Mouse (Mus musculus): ENCODE measurements around the gene Eefsec. TPM values are rescaled to one million over a fixed set of nuclear protein-coding genes. Genes with fewer than 3 reads are reported as not detected.

The Eefsec gene
- polyA plus RNA-seq, 1 experiment from 2014 or later: 41.8 TPM

DNA sequence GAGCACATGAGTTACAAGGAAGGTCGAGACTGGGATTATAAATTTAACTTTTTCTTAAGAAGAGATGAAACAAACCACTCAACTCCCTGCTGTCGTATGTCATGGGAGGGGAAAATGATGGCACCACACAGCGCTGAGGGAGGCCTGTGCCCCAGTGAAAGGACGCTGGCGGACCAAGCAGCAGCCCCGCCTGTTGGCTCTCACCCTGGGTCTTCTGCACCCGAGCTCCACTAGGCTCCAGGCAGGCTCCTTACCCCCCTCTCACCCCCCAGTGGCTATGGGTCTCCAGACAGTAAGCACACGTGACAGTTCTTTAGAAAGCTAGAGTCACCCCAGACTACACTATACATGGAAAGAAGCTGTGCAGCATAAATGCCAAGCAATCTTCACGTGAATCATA is 132.4 kb downstream of the Eefsec start:
- DNase-seq (ENCODE audit: low spot score): no peak
- Histone ChIP-seq H3K4me1 (peaks cover 3% of the 10 kb centered on the region), H3K36me3 (no peaks in the 10 kb centered on the region), H3K4me3 (no peak overlapping the region), H3K27me3 (ENCODE audit: low read depth, poor library complexity, severe bottlenecking) (no peaks in the 10 kb centered on the region), H3K27ac (replicated peaks) (no peak overlapping the region), H3K9me3 (replicated peaks) (no peaks in the 10 kb centered on the region)
- 80% methylated on average over 9 of the region's 9 CpGs for WGBS

DNA sequence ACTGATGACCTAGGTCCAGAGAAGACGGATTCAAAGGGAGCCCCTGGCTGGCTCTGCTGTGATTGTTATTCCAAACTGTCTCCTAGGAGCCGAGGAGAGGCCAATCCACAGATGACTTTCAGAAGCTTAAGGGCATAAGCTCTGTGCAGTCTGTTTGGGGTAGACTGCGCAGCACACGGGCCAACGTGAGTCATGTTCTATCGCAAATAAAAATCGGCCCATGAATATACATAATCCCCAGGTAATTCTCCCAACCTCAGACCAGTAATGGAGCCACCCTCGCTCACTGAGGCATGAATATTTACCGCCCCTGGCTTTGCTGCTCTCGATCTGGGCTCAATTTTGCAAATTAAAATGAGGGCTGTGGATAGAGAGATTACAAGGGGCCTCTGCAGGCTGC is 134.7 kb downstream of the Eefsec start:
- WGBS: 84% methylated on average over 10 of the region's 10 CpGs
- no peak for DNase-seq (ENCODE audit: low spot score)
- H3K36me3 ChIP-seq: no peaks in the 10 kb centered on the region; the same call in 1 of the 2 replicates
- no peak overlapping the region for H3K4me3 ChIP-seq
- no peak overlapping the region for H3K27ac ChIP-seq (replicated peaks)
- H3K4me1 ChIP-seq: peaks cover 3% of the 10 kb centered on the region
- no peaks in the 10 kb centered on the region for H3K9me3 ChIP-seq (replicated peaks)
- H3K27me3 ChIP-seq (ENCODE audit: low read depth, poor library complexity, severe bottlenecking): no peaks in the 10 kb centered on the region

DNA sequence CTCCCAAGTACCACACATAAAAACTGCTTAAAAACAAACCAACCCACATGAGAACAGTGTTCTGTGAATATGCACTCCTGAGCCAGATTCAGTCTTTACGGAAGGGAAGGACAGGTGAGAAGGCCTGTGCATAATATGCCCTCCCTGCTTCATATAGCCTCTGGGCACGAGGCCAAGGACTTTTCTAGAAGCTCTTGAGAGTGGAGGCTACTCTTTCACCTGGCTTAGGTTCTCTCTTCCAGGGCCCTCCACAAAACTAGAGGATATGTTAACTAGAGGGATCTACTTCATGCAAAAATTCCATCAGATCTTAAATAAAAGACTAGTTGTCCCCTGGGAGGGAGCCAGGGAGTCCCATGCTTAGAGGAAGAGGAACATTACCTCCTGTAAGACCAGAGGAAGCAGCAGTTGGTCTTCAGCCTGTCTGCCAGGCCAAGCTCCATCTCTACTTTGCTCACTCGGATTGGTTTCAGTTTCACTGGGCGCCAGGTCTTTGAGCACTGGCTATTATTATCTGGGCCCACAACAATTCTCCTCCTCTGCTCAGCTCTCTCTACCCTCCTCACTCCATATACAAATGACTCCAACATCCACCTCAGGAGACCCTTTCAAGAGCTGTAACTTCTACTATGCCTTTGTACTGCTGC is 140.1 kb downstream of the Eefsec start:
- Histone ChIP-seq H3K27me3 (ENCODE audit: low read depth, poor library complexity, severe bottlenecking) (no peaks in the 10 kb centered on the region), H3K36me3 (no peaks in the 10 kb centered on the region; the same call in 1 of the 2 replicates), H3K27ac (replicated peaks) (no peak overlapping the region), H3K4me3 (no peak overlapping the region), H3K4me1 (no peaks in the 10 kb centered on the region), H3K9me3 (replicated peaks) (no peaks in the 10 kb centered on the region)
- no peak for DNase-seq (ENCODE audit: low spot score)
- 82% methylated on average over 4 of the region's 4 CpGs for WGBS

DNA sequence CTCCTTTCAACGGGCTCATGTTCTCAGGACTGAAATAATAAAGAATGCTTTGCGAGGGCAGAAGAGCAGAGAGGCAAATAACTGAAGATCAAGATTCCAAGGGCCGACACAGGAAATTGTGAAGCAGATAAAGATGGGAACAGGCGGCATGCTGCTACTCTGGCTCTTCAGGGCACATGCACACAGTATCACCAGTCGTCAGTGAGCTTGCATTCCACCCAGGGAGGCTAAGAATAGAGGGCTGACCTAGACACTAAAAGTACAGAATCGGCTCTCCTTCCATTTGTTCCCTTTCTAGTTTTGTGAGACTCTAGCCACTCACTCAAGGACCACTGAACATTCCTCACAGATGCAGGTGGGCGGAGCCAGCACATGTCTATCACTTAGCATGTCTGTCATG is 145.1 kb downstream of the Eefsec start:
- Histone ChIP-seq H3K9me3 (replicated peaks) (no peaks in the 10 kb centered on the region), H3K27me3 (ENCODE audit: low read depth, poor library complexity, severe bottlenecking) (no peaks in the 10 kb centered on the region; the same call in 1 of the 2 replicates), H3K27ac (replicated peaks) (no peak overlapping the region), H3K36me3 (peaks cover 15% of the 10 kb centered on the region), H3K4me3 (no peak overlapping the region), H3K4me1 (peaks cover 13% of the 10 kb centered on the region)
- 69% methylated on average over 7 of the region's 7 CpGs for WGBS
- DNase-seq (ENCODE audit: low spot score): no peak

DNA sequence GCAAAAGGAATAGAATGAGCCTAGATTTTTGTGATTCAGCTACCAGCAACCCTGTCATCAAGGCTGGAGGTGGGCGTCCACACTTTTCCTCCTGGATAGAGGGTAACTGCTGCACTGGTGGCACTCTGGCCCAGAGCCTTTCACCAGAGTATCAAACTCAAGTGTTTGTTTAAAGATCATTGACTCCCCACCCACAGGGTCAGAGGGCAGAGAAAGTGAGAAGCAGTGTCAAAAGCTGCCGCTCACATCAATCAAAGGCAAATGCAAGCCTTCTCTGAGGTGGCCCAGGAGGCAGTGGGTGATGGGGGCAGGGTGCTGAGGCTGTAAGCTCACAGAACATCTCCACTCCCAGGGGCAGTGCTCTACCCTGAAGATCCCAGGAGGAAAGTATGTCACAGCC is 146.8 kb downstream of the Eefsec start:
- WGBS: 40% methylated on average over 2 of the region's 2 CpGs
- peaks cover 15% of the 10 kb centered on the region for H3K36me3 ChIP-seq
- no peak overlapping the region for H3K4me3 ChIP-seq
- DNase-seq (ENCODE audit: low spot score): no peak
- H3K9me3 ChIP-seq (replicated peaks): no peaks in the 10 kb centered on the region
- H3K27ac ChIP-seq (replicated peaks): no peak overlapping the region
- peaks cover 13% of the 10 kb centered on the region for H3K4me1 ChIP-seq
- H3K27me3 ChIP-seq (ENCODE audit: low read depth, poor library complexity, severe bottlenecking): no peaks in the 10 kb centered on the region; the same call in 1 of the 2 replicates

DNA sequence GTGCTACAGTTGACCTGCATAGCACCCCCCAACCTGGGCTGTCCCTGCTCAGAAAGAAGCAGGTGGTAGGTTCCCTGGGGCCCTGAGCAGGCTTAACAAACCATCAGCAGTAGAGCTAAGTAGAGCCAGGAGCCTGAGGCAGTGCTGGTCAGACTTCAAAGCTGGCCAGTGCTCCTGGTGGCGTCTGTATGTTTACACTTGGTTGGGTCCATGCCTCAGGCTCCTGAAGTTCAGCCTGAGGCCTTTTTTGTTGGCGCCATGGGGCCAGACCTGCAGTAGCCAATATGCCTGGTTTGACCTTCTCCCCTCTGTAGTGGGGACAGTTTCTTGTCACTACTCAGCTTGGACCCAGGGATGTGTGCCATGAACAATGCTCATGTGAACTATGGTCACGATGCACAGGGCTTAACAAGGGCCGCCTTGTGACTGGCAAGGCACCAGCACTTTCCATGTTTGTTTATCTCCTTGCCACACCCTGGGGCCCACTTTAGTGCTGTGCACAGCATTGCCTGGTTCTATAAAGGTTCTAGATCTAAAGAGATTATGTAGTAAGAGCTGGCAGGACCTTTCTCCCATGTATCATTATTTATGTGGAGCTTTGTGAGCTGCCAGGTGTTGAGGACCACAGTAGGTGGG is 153.9 kb downstream of the Eefsec start:
- WGBS: 79% methylated on average over 4 of the region's 4 CpGs

DNA sequence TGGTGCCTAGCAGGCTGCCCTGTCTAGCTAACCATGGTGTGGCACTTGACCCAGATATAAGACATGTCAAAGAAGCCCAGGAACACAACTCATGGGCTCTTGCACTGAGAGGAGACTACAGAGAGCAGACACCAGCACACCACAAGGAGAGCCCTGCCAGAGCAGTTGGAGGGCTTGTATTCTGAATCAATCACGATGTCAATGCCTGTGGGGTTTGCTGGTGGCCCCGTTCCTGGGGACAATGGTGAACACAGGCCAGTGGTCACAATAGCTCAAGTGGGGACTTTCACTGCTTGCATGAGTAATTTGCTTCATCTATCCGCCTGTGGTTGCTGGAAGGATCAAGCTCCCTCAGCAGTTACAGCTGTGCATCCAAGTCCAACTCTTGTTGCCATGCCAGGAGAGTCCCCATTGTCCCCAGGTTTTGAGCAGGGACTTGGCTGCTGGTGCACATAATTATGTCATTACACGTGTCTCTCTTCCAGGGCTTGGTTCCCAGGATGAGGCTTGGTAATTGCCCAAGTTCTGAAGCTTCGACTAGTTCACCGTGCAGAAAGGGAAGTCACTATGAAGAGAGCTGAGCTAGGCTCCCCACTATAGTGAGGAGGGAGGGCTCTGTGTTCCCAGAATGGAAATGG is 156.1 kb downstream of the Eefsec start:
- H3K4me1 ChIP-seq: no peaks in the 10 kb centered on the region
- H3K27me3 ChIP-seq (ENCODE audit: low read depth, poor library complexity, severe bottlenecking): no peaks in the 10 kb centered on the region
- H3K27ac ChIP-seq (replicated peaks): no peak overlapping the region
- no peaks in the 10 kb centered on the region for H3K9me3 ChIP-seq (replicated peaks)
- WGBS: 85% methylated on average over 6 of the region's 6 CpGs
- no peak overlapping the region for H3K4me3 ChIP-seq
- DNase-seq (ENCODE audit: low spot score): no peak
- H3K36me3 ChIP-seq: 0 out of 2 replicates have a peak, but pooled peaks cover 4% of the 10 kb centered on the region

More for the DNA sequence above, 153.9 kb downstream of the Eefsec start:
- H3K27ac ChIP-seq (replicated peaks): no peak overlapping the region
- no peak for DNase-seq (ENCODE audit: low spot score)
- H3K27me3 ChIP-seq (ENCODE audit: low read depth, poor library complexity, severe bottlenecking): no peaks in the 10 kb centered on the region
- H3K4me3 ChIP-seq: no peak overlapping the region
- no peaks in the 10 kb centered on the region for H3K4me1 ChIP-seq
- H3K36me3 ChIP-seq: peaks cover 14% of the 10 kb centered on the region
- H3K9me3 ChIP-seq (replicated peaks): no peaks in the 10 kb centered on the region

DNA sequence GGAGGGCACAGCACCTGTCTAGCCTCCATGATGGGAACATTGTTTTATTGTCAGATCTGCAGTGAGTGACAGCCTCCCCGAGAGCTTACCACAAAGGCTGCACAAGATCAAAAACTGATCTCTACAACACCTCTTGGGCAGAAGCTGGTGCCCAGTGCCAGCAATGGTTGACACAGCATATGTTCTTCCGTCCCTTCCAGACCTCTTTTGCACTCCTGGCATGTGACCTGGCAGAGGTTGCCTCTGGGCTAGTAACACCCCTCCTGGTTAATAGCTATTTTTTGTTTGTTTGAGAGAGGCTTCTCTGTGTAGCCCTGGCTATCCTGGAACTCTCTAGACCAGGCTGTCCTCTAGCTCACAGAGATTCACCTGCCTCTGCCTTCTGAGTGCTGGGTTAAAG is 168.2 kb downstream of the Eefsec start:
- Histone ChIP-seq H3K27ac (replicated peaks) (no peak overlapping the region), H3K9me3 (replicated peaks) (no peaks in the 10 kb centered on the region), H3K36me3 (peaks cover 3% of the 10 kb centered on the region; the same call in 1 of the 2 replicates), H3K4me1 (no peaks in the 10 kb centered on the region), H3K4me3 (no peak overlapping the region), H3K27me3 (ENCODE audit: low read depth, poor library complexity, severe bottlenecking) (no peaks in the 10 kb centered on the region)
- 88% methylated on average over 2 of the region's 2 CpGs for WGBS
- DNase-seq (ENCODE audit: low spot score): no peak

DNA sequence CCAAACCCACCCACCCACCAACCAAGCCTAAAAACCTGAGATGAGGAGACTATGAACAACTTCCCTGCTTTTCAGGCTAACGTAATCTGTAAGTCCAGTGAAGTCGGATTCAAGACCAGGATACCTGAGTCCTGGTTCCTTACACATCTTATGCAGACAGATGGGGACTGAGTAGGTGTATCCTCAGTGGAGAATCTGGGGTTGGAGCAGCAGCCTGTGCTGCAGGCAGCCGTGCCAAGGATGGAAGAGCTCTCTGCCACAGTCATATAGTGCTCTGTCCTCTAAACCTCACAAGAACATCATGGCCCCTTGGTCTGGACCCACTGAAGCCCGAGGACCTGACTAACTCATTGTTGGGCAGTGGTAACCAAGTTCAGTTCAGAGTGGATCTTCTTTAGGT is 169.1 kb downstream of the Eefsec start:
- no peak for DNase-seq (ENCODE audit: low spot score)
- Histone ChIP-seq H3K27ac (replicated peaks) (no peak overlapping the region), H3K36me3 (peaks cover 3% of the 10 kb centered on the region; the same call in 1 of the 2 replicates), H3K4me1 (no peaks in the 10 kb centered on the region), H3K9me3 (replicated peaks) (no peaks in the 10 kb centered on the region), H3K27me3 (ENCODE audit: low read depth, poor library complexity, severe bottlenecking) (no peaks in the 10 kb centered on the region), H3K4me3 (no peak overlapping the region)
- 91% methylated on average over 4 of the region's 4 CpGs for WGBS

DNA sequence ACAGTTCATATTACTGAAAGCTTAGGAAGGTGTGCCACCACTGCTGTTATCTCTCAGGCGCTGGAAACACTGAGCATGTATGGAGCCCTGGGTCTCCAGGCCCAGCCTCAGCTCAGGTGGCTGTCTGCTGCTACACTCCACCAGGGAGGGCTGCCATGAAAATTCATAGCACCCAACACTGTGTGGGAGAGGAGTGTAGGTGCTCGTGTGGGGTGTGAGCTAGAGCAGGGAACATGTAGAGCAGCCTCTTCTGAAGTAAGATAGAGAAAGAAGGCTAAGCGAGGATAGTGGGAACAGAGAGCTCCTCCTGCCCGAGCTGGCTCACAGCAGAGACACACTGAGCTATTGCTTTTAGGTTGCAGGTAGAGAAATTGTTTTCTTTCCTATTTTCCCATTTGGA is 170.1 kb downstream of the Eefsec start:
- WGBS: 86% methylated on average over 4 of the region's 4 CpGs
- Histone ChIP-seq H3K27ac (replicated peaks) (no peak overlapping the region), H3K36me3 (peaks cover 3% of the 10 kb centered on the region; the same call in 1 of the 2 replicates), H3K9me3 (replicated peaks) (no peaks in the 10 kb centered on the region), H3K4me3 (no peak overlapping the region), H3K4me1 (no peaks in the 10 kb centered on the region), H3K27me3 (ENCODE audit: low read depth, poor library complexity, severe bottlenecking) (no peaks in the 10 kb centered on the region)
- no peak for DNase-seq (ENCODE audit: low spot score)

DNA sequence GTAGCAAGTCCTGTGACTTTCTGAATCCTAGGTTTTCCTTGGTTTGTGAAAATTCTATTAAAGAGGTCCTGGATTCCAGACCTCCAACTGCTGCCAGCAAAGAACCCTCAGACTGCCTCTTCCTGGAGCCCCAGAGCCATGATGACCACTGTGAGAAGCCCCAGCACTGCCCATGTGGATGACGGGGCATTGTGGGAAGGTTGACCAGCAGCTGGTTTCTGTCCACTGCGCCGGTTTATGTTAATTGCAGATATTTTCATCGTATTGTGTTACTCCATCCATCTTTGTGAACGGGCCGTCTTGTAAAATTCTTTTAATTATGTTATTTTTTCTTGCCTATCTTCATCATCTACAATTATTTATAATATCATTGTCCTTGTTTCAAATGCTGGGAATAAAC is 171.7 kb downstream of the Eefsec start:
- H3K4me1 ChIP-seq: no peaks in the 10 kb centered on the region
- no peaks in the 10 kb centered on the region for H3K9me3 ChIP-seq (replicated peaks)
- no peaks in the 10 kb centered on the region for H3K27me3 ChIP-seq (ENCODE audit: low read depth, poor library complexity, severe bottlenecking)
- H3K27ac ChIP-seq (replicated peaks): no peak overlapping the region
- H3K36me3 ChIP-seq: no peaks in the 10 kb centered on the region
- WGBS: 94% methylated on average over 6 of the region's 6 CpGs
- DNase-seq (ENCODE audit: low spot score): no peak
- H3K4me3 ChIP-seq: no peak overlapping the region

DNA sequence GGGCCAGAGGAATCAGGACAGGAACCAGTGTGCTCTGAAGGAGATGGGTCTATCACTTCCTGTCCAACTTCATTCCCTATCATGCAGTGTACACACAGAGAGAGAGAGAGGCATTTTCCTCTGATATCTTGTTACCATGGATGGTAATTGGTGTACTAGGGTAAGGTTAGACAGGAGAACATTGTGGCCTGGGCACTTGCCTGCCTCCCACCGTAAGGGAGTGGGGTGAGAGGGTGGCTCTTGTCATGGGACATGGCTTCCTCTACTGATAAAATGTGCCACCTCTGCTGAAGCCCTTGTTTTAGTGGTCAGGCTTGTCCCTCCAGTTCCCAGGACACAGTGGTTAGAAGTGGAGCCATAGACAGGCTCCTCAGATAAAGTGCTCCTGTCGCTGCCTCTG is 178.4 kb downstream of the Eefsec start:
- Histone ChIP-seq H3K4me3 (no peak overlapping the region), H3K36me3 (no peaks in the 10 kb centered on the region), H3K27ac (replicated peaks) (no peak overlapping the region), H3K4me1 (peaks cover 2% of the 10 kb centered on the region), H3K27me3 (ENCODE audit: low read depth, poor library complexity, severe bottlenecking) (no peaks in the 10 kb centered on the region), H3K9me3 (replicated peaks) (no peaks in the 10 kb centered on the region)
- DNase-seq (ENCODE audit: low spot score): no peak
- 90% methylated on average over 2 of the region's 2 CpGs for WGBS

DNA sequence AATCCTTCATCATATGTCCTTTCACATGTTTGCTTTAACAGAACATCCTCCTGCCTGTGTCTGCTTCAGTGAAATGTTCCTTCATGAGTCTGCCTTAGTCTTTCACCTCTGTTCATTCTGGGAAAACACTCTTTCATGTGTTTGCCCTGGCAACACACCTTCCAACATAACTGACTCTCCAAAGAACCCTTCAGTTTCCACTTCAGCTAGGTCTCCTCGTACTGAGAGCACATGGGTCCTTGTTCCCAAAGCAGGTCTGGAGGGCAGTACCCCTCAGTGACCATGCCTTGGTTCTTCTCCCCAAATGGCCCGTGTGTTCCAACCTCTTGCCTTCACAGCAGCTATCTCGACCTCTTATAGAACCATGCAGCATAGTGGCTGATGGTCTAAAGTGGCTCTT is 179.3 kb downstream of the Eefsec start:
- no peaks in the 10 kb centered on the region for H3K36me3 ChIP-seq
- H3K27me3 ChIP-seq (ENCODE audit: low read depth, poor library complexity, severe bottlenecking): no peaks in the 10 kb centered on the region
- H3K4me1 ChIP-seq: peaks cover 11% of the 10 kb centered on the region
- no peaks in the 10 kb centered on the region for H3K9me3 ChIP-seq (replicated peaks)
- H3K27ac ChIP-seq (replicated peaks): no peak overlapping the region
- DNase-seq (ENCODE audit: low spot score): no peak
- H3K4me3 ChIP-seq: no peak overlapping the region
- WGBS: 84% methylated on average over 3 of the region's 3 CpGs

All from midbrain, embryonic 10.5 days (tissue).